Mouse (Mus musculus): ENCODE data around the gene Spryd7.

GRCm38 (mm10) chr14:61603069-61603755 is 46.5 kb upstream of the Spryd7 start:
- TF ChIP-seq USF1 (IDR thresholded peaks at IDR 0.05; ENCODE audit: low read depth, low read length) (no peak), CTCF (conservative IDR thresholded peaks at IDR 0.05 in 1 of 2, IDR thresholded peaks at IDR 0.05 in 1 of 2; ENCODE audit: low read depth in 2 of 2, low read length in 2 of 2) (no peak), TBP (conservative IDR thresholded peaks at IDR 0.05; ENCODE audit: low read depth, low read length) (no peak), RCOR1 (conservative IDR thresholded peaks at IDR 0.05; ENCODE audit: low read depth, low read length) (no peak), ZC3H11A (IDR thresholded peaks at IDR 0.05; ENCODE audit: low read depth, low read length) (no peak)
